8 mouse cellular contexts compared by ENCODE assay signal in genomic region chr1:74808078-74808477, GRCm38 (mm10). TPM values are rescaled to one million over a fixed set of nuclear protein-coding genes. Genes with fewer than 3 reads are reported as not detected.
DNase-seq lines count a peak whose midpoint lies in the region; ATAC-seq lines count a peak whose summit lies in the region.

No protein-coding gene starts in this region.

- H3K4me2 ChIP-seq in hindbrain, embryonic 14.5 days (replicated peaks) = peak overlapping the region; percentile 62

- peaks cover 32% of the 10 kb centered on the region for H3K4me1 ChIP-seq in hindbrain, embryonic 14.5 days (replicated peaks; ENCODE audit: control insufficient read depth, insufficient read depth, low read length)

- H3K4me3 ChIP-seq in hindbrain, embryonic 14.5 days (replicated peaks; ENCODE audit: low read length) = 0 out of 2 replicates have a peak overlapping the region, but pooled peaks have one; percentile 10

- H3K9me3 ChIP-seq in hindbrain, embryonic 14.5 days (ENCODE audit: control insufficient read depth, low read length) = no peaks in the 10 kb centered on the region

- H3K27ac ChIP-seq in hindbrain, embryonic 14.5 days = no peak overlapping the region

- peak overlapping the region; percentile 48; the same call in 1 of the 2 replicates for H3K9ac ChIP-seq in hindbrain, embryonic 14.5 days

- ATAC-seq in hindbrain, embryonic 14.5 days (ENCODE audit: low FRiP score) = peak; percentile 75

- no peaks in the 10 kb centered on the region for H3K36me3 ChIP-seq in hindbrain, embryonic 14.5 days (replicated peaks; ENCODE audit: control insufficient read depth, insufficient read depth)

- H3K27me3 ChIP-seq in hindbrain, embryonic 14.5 days (ENCODE audit: control insufficient read depth, insufficient read depth, low read length) = peaks cover 33% of the 10 kb centered on the region

- peak; percentile 91 for DNase-seq in Muller cell, postnatal 12 days (ENCODE audit: inconsistent ontology term)
- DNase-seq in cerebellum, postnatal 10 days = peak; percentile 88 to 92
- DNase-seq in frontal cortex, postnatal 25 days (ENCODE audit: low spot score in 2 of 2) = peak; percentile 91
- peak; percentile 96 for DNase-seq in hindbrain, embryonic 14.5 days (ENCODE audit: low spot score)
- peak; percentile 84 to 89 for DNase-seq in layer of hippocampus, postnatal 36 days
- peak; percentile 89 to 93 for DNase-seq in lung, postnatal 4 days
- DNase-seq in retina, postnatal 7 days (ENCODE audit: low read depth, low spot score) = peak; percentile 80
- DNase-seq in urinary bladder, adult 18-20 months (ENCODE audit: low spot score in 2 of 2) = peak; percentile 81 to 91

- under 1% methylated on average over 16 of the region's 16 CpGs for WGBS in hindbrain, embryonic 14.5 days

RNA-seq across cellular contexts. Expression of gene Wnt10a, which starts 16.8 kb away (rescaled TPM):
- polyA plus RNA-seq in hindbrain, embryonic 14.5 days (2014; fragmentation: Nextera tagmentation; extraction: Ambion mirVana) = 0.13 and 0.21 TPM in 2 replicates
- total RNA-seq in layer of hippocampus, postnatal 36 days (2021) = 1 to 10 TPM; 1.8 to 2.6 TPM

RNA-seq across cellular contexts. Expression of gene Wnt6, which starts 36.4 kb away (rescaled TPM):
- polyA plus RNA-seq in hindbrain, embryonic 14.5 days (2014; fragmentation: Nextera tagmentation; extraction: Ambion mirVana) = 4.4 TPM in 2 replicates
- under 1 TPM; 0.30 to 0.81 TPM for total RNA-seq in layer of hippocampus, postnatal 36 days (2021)

RNA-seq across cellular contexts. Expression of gene Cdk5r2, which starts 46.7 kb away (rescaled TPM):
- 23.3 and 27.4 TPM in 2 replicates for polyA plus RNA-seq in hindbrain, embryonic 14.5 days (2014; fragmentation: Nextera tagmentation; extraction: Ambion mirVana)
- 100 to 1,000 TPM; 194 to 207 TPM for total RNA-seq in layer of hippocampus, postnatal 36 days (2021)

RNA-seq across cellular contexts. Expression of gene Prkag3, which starts 59.1 kb away (rescaled TPM):
- polyA plus RNA-seq in hindbrain, embryonic 14.5 days (2014; fragmentation: Nextera tagmentation; extraction: Ambion mirVana) = not detected in 2 replicates
- total RNA-seq in layer of hippocampus, postnatal 36 days (2021) = not detected
